Mouse (Mus musculus) layer of hippocampus, adult 2 months (tissue): Measurements from ENCODE around the gene Ugt1a5. TPM values are rescaled to one million over a fixed set of nuclear protein-coding genes. Genes with fewer than 3 reads are reported as not detected.

ENCODE experiments used
- DNase-seq, 2 experiments: peaks; one replicate each; pipeline ENCODE4 v3.0.0; 2022; ENCODE audit warnings: low spot score in 2 of 2
- H3K27ac ChIP-seq: fragments of 200-600 bp; 2 replicates; pipeline ENCODE4 v1.8.1; 2022
- H3K4me3 ChIP-seq: fragments of 200-600 bp; 2 replicates; pipeline ENCODE4 v1.8.1; 2022; ENCODE audit warnings: mild to moderate bottlenecking
- CTCF ChIP-seq: fragments of 200-600 bp; conservative IDR thresholded peaks from 2 replicates; pipeline ENCODE4 v1.8.1; 2022; ENCODE audit warnings: antibody characterized with exemption, mild to moderate bottlenecking, moderate library complexity
- total RNA-seq, 2 experiments: library from RNA; stranded (reverse); gene quantifications; 2 replicates each; pipeline ENCODE4 v1.2.3; 2021

The Ugt1a5 gene
- total RNA-seq, 2 experiments from 2014 or later = 0.44 TPM; not detected in 1

GRCm38 (mm10) chr1:88230981-88231802 lies 65.4 kb downstream of the Ugt1a5 start:
- Histone ChIP-seq H3K27ac (no peak overlapping the region), H3K4me3 (no peak overlapping the region)
- no peak for DNase-seq
- TF ChIP-seq CTCF = no peak

GRCm38 (mm10) chr1:88231803-88232499 lies 66.1 kb downstream of the Ugt1a5 start:
- H3K27ac ChIP-seq = no peak overlapping the region
- H3K4me3 ChIP-seq = no peak overlapping the region
- TF ChIP-seq CTCF = no peak
- no peak for DNase-seq

DNA sequence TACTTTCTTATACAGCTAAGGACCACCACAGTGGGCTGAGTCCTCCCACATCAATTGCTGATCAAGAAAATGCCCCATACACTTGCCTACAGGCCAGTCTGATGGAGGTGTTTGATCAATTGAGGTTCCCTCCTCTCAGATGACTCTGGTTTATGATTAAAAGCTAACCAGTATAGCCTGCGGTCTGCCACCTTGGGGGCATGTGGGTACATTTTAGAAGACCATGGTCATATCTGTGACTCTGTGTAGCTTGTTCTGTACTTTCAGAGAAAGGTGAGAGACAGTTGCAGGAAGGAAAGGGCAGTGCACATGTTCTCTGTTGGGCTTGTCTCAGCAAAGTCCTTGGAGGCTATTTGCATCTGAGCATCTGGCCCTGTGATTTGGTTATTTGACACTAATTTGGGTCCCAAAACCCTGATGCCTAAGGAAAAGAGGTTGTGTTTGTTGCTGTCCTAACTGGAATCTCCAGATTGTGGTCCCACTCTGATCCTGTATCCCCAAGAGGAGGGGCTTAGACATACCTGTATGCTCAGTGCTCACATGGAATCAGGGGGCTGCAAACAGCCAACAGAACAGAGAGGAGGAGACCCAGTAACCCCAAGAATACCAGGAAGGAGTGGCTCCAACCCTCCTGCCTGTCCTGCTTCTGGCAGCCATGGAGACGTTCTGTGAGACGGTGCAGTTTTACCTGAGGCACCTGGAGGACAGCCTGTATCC lies 67.0 kb downstream of the Ugt1a5 start:
- no peak for TF ChIP-seq CTCF

GRCm38 (mm10) chr1:88233421-88234247 lies 67.8 kb downstream of the Ugt1a5 start:
- DNase-seq = no peak
- Histone ChIP-seq H3K4me3 (no peak overlapping the region), H3K27ac (no peak overlapping the region)
- no peak for TF ChIP-seq CTCF

More for the DNA sequence above, 67.0 kb downstream of the Ugt1a5 start:
- Histone ChIP-seq H3K4me3 (no peak overlapping the region), H3K27ac (no peak overlapping the region)
- DNase-seq = no peak

DNA sequence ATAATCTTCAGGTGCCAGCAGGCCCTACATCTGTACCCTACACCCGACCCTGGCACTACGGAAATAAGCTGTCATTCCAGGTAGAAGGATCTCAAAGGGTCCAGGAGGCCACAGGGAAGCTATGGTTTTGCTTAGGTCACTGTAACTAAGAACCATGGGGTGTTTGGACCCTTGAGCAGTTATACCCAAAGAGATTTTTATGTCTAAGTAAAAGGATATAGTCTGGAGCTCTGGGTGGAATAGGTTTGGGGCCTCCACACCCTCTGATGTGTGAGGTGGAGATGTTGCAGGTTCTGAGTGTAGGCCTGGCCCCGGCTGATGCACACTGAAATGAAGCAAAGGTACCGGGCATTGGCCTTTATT lies 68.4 kb downstream of the Ugt1a5 start:
- no peak overlapping the region for H3K4me3 ChIP-seq
- no peak for TF ChIP-seq CTCF
- DNase-seq = no peak

DNA sequence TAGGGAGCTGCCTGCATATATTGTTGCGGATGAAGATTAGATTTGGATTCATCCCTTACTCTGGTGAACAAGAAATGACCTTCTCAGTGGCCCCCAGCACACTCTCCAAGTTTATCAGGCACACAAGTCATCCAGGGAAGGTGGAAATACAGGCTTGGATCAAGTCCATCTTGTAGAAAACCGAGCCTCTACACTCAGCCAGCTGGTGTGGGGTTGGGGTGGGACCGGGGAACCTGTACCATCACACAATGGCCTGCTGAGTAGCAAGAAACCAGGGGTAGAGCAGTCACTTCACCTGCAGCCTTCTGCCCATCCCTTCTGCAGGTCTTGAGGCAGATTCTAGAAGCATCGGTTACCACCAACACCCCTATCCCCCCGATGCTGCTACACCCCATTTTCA lies 68.8 kb downstream of the Ugt1a5 start:
- TF ChIP-seq CTCF = no peak
- H3K27ac ChIP-seq = no peak overlapping the region
- DNase-seq = no peak
- no peak overlapping the region for H3K4me3 ChIP-seq

More for the DNA sequence above, 68.4 kb downstream of the Ugt1a5 start:
- no peak overlapping the region for H3K27ac ChIP-seq

GRCm38 (mm10) chr1:88235046-88235893 lies 69.5 kb downstream of the Ugt1a5 start:
- Histone ChIP-seq H3K4me3 (no peak overlapping the region), H3K27ac (no peak overlapping the region)
- no peak for DNase-seq
- no peak for TF ChIP-seq CTCF

DNA sequence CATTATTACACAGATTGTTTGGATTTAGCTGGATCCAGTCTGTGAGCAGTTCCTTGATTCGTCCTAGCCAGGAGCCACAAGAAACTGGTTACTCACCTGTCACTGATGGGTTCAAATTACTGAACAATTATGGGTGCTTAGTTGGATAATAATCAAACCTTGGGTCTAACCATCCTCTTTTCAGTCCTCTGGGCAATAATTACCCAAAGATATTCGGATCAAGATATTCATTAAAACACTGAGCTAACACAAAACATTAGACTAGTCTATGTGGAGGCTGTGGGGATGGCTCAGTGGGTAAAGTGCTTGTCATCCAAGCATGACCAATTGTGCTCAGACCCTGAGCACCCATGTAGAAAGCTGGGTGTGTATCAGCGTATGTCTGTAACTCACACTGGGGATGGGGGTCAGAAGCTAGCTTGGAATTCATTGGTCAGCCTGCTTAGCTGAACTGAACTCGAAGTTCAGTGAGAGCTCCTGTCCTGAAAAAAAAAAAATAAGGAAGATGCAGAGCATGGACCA lies 70.1 kb downstream of the Ugt1a5 start:
- no peak overlapping the region for H3K27ac ChIP-seq
- no peak for TF ChIP-seq CTCF
- no peak for DNase-seq
- no peak overlapping the region for H3K4me3 ChIP-seq

GRCm38 (mm10) chr1:88237311-88237710 lies 71.5 kb downstream of the Ugt1a5 start:
- H3K27ac ChIP-seq = no peak overlapping the region
- no peak for TF ChIP-seq CTCF
- no peak for DNase-seq
- no peak overlapping the region for H3K4me3 ChIP-seq

- no peak for TF ChIP-seq CTCF
- Histone ChIP-seq H3K27ac (no peak overlapping the region), H3K4me3 (no peak overlapping the region)
- DNase-seq = no peak
Measured at GRCm38 (mm10) chr1:88238771-88239170, 73.0 kb downstream of the Ugt1a5 start.

DNA sequence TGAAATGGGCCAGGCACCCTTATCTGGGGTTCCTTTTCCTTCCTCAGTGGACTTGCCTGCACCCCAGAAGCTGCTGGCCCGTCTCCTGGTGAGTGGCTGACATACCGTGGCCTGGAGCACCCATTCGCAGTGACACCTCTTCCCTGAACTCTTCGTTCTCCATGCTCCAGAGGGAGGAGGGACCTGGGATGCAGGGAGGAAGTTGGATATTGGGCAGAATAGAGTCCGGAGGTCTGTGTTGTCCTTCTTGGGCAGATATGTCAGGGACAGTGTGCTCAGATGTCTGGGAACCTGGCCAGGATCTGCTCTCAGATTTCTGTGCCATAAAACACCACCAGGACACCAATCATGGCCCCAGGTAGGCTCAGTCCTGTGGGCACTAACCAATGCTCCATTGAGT lies 74.3 kb downstream of the Ugt1a5 start:
- DNase-seq = no peak

GRCm38 (mm10) chr1:88240579-88240978 lies 74.8 kb downstream of the Ugt1a5 start:
- no peak overlapping the region for H3K4me3 ChIP-seq
- DNase-seq = no peak
- TF ChIP-seq CTCF = no peak
- no peak overlapping the region for H3K27ac ChIP-seq

More for the DNA sequence above, 74.3 kb downstream of the Ugt1a5 start:
- no peak for TF ChIP-seq CTCF
- Histone ChIP-seq H3K4me3 (no peak overlapping the region), H3K27ac (no peak overlapping the region)
